Comparison of ENCODE assay signal across 8 mouse cellular contexts in genomic region chr12:80379393-80379792, GRCm38 (mm10). TPM values are rescaled to one million over a fixed set of nuclear protein-coding genes. Genes with fewer than 3 reads are reported as not detected.
DNase-seq lines count a peak whose midpoint lies in the region; ATAC-seq and TF ChIP-seq lines count a peak whose summit lies in the region.
"Had no signal": no experiment of that assay in that cellular context is flagged by ENCODE, and none has a peak within 500 bp of the region (broad histone marks: within the 10 kb centered on the region; RNA-seq: fewer than 3 reads in every experiment).

No protein-coding gene starts in this region.

- no peak for TF ChIP-seq CTCF in layer of hippocampus, adult 2 months (conservative IDR thresholded peaks at IDR 0.05)

- no peaks in the 10 kb centered on the region for H3K9me3 ChIP-seq in hindbrain, embryonic 16.5 days (ENCODE audit: control insufficient read depth, low read length)

- H3K4me1 ChIP-seq in hindbrain, embryonic 16.5 days (ENCODE audit: control insufficient read depth, insufficient read depth, low read depth, low read length) = peaks cover 4% of the 10 kb centered on the region; the same call in 1 of the 2 replicates

- 47% methylated on average over 4 of the region's 4 CpGs for WGBS in hindbrain, embryonic 16.5 days

- H3K27ac ChIP-seq in layer of hippocampus, adult 2 months = peak overlapping the region; percentile 76
- H3K27ac ChIP-seq in hindbrain, embryonic 16.5 days (ENCODE audit: low read depth, low read length) = no peak overlapping the region

- H3K4me3 ChIP-seq in layer of hippocampus, adult 2 months = no peak overlapping the region
- no peak overlapping the region for H3K4me3 ChIP-seq in hindbrain, embryonic 16.5 days (ENCODE audit: low read length)

- H3K36me3 ChIP-seq in hindbrain, embryonic 16.5 days (ENCODE audit: control insufficient read depth, insufficient read depth, low read length) = peaks cover 11% of the 10 kb centered on the region; the same call in 1 of the 2 replicates

- no peak for DNase-seq in layer of hippocampus, adult 2 months (ENCODE audit: low spot score in 2 of 2)
- no peak for DNase-seq in layer of hippocampus, postnatal 14 days (ENCODE audit: low spot score in 2 of 2)
- peak; percentile 53 for DNase-seq in cerebellum, adult 9-10 months
- peak; percentile 89 for DNase-seq in fibroblast of lung, adult 2 months (ENCODE audit: low read depth)
- DNase-seq in retina, embryonic 14.5 days (ENCODE audit: low spot score) = no peak
- DNase-seq in frontal cortex, postnatal 14 days (ENCODE audit: low spot score in 2 of 2) = no peak
- DNase-seq: spleen, adult 18-20 months had no signal

- H3K27me3 ChIP-seq in hindbrain, embryonic 16.5 days (replicated peaks; ENCODE audit: control insufficient read depth, insufficient read depth, low read length) = no peaks in the 10 kb centered on the region

- no peak overlapping the region for H3K4me2 ChIP-seq in hindbrain, embryonic 16.5 days (ENCODE audit: low read length)

- ATAC-seq in hindbrain, embryonic 16.5 days = peak; percentile 53; the same call in 1 of the 2 replicates

- H3K9ac ChIP-seq in hindbrain, embryonic 16.5 days (ENCODE audit: low read depth, low read length) = no peak overlapping the region

RNA-seq across cellular contexts. Expression of gene Dcaf5, which starts 57.0 kb away (rescaled TPM):
- total RNA-seq in layer of hippocampus, adult 2 months (2021) = 10 to 100 TPM; 74.7 to 75.4 TPM
- 10 to 100 TPM; 59.4 to 70.9 TPM for total RNA-seq in layer of hippocampus, postnatal 14 days (2021)
- polyA plus RNA-seq in hindbrain, embryonic 16.5 days (2015; fragmentation: Nextera tagmentation; extraction: Ambion mirVana) = 19.4 and 23.6 TPM in 2 replicates

Comparison
In these comparisons a context has a peak if more than half of its experiments do, and no peak if none do; other contexts are left out.
1. DNase-seq: peak in cerebellum, adult 9-10 months (single experiment) and fibroblast of lung, adult 2 months (single experiment); none in layer of hippocampus, adult 2 months (0 of 2), layer of hippocampus, postnatal 14 days (0 of 2), retina, embryonic 14.5 days (single experiment) and frontal cortex, postnatal 14 days (0 of 2).